Mouse (Mus musculus) Patski (cell line): ENCODE measurements around the gene Cwc25. TPM values are rescaled to one million over a fixed set of nuclear protein-coding genes. Genes with fewer than 3 reads are reported as not detected.

ENCODE experiments used
- ATAC-seq: fragments of 100-300 bp; one replicate; pipeline ENCODE4 v1.8.0; 2021
- CTCF ChIA-PET: fragments of 350-600 bp; sonication (Branson Sonifier 250); formaldehyde crosslinking; loops from one replicate; lab custom pipeline; 2022; ENCODE audit warnings: inconsistent platforms; lab: Charles Lee
- POLR2A ChIA-PET: fragments of 350-600 bp; sonication (Branson Sonifier 250); formaldehyde crosslinking; loops from one replicate; lab custom pipeline; 2022; ENCODE audit warnings: antibody characterized with exemption, inconsistent platforms; lab: Charles Lee
- DNase-seq: peaks from one replicate; pipeline ENCODE4 v3.0.0-alpha.2; 2011; ENCODE audit warnings: low read depth, low spot score
- H3K27me3 ChIP-seq: fragments of 371-371 bp; one replicate; pipeline ENCODE4 v1.5.1; 2021
- CTCF ChIP-seq: fragments of 100-300 bp; IDR thresholded peaks from one replicate; pipeline ENCODE4 v1.5.1; 2021
- in situ Hi-C: fragments of 300-500 bp; cut with MboI; formaldehyde crosslinking; loops from 3 replicates; pipeline ENCODE4 v1.11.1; 2018; ENCODE audit warnings: low pct_unique_long_range_greater_than_20kb, mixed read lengths
- polyA plus RNA-seq: library from polyadenylated mRNA; unstranded; gene quantifications from one replicate; pipeline ENCODE4 v1.2.3, GENCODE M21; 2021

The Cwc25 gene
- polyA plus RNA-seq, 1 experiment from 2014 or later: 20.1 TPM

DNA sequence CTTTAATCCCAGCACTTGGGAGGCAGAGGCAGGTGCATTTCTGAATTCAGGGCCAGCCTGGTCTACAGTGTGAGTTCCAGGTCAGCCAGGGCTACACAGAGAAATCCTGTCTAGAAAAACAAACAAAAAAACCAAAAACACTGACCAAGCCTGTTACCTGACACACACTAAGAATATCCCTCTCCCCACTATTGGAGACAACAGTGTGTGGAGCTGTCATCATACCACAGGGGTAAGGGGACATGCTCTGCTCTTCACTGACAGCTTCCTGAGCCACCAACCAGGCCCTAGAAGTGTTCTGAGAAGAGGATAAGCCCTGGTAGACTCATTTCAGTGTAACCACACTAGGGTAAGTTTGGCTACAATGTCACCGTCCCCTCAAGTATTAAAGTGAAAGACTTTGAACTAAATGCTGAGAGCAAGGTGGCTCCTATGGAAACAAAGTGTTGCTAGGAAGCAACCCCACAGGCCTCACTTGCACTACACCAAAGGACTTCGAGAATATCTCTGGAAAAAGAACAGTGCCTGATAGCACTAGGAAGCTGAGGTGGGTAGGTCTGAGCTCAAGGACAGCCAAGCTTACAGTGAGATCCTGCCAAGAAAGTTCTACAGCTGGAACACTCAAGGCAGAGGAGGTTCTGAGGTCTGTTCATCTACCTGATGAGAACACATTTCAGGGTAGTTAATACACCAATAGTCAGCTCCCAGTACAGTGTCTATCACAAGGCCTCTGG, 13.8 kb upstream of the Cwc25 start:
- ATAC-seq (no peak), DNase-seq (no peak)
- no peak for TF ChIP-seq CTCF
- ChIA-PET CTCF (no interaction called here), POLR2A (interaction anchor here (1.4 kb wide), 1 partner anchor 13 kb away, joined by 6 read pairs; no protein-coding TSS in a partner anchor)
- no peaks in the 10 kb centered on the region for H3K27me3 ChIP-seq
- in situ Hi-C loops: no loop called here

DNA sequence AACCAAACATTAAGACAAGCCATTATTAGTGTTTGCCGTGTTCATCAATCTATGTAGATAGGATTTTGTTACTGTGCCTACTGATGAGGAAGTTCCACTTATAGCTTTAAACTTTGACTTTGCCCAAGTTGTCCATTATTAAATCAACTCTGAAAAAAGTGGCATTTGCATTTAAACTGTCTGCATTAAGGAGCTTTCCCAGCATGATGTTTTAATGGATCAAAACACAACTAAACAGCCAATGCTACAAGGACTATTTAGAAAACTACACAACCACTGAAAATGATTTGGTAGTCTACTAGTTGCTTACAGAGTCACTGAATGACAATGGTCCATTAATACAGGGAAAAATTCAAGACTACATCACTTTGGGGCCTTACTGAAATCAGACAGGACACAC, 12.6 kb upstream of the Cwc25 start:
- CTCF ChIA-PET: no interaction called here
- in situ Hi-C loops: no loop called here
- POLR2A ChIA-PET: interaction anchor here (1.4 kb wide), 1 partner anchor 12 kb away, joined by 6 read pairs; no protein-coding TSS in a partner anchor

DNA sequence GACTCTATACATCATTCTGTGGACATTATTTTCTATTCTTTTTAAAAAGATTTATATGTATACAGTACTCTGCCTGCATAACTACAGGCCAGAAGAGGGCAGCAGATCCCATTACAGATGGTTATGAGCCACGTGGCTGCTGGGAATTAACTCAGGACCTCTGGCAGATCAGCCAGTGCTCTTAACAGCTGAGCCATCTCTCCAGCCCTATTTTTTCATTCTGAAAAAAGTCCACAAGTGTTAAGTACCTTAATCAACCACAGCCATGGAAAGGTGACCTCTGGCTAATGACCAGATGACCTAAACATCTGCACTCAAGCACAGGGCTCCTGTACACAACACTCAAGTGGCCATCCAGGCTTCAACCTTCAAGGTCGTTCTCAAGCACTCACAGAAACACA, 10.8 kb upstream of the Cwc25 start:
- ATAC-seq: no peak
- POLR2A ChIA-PET: no interaction called here

More for the DNA sequence above, 12.6 kb upstream of the Cwc25 start:
- TF ChIP-seq CTCF: no peak
- H3K27me3 ChIP-seq: no peaks in the 10 kb centered on the region
- ATAC-seq: no peak
- no peak for DNase-seq

DNA sequence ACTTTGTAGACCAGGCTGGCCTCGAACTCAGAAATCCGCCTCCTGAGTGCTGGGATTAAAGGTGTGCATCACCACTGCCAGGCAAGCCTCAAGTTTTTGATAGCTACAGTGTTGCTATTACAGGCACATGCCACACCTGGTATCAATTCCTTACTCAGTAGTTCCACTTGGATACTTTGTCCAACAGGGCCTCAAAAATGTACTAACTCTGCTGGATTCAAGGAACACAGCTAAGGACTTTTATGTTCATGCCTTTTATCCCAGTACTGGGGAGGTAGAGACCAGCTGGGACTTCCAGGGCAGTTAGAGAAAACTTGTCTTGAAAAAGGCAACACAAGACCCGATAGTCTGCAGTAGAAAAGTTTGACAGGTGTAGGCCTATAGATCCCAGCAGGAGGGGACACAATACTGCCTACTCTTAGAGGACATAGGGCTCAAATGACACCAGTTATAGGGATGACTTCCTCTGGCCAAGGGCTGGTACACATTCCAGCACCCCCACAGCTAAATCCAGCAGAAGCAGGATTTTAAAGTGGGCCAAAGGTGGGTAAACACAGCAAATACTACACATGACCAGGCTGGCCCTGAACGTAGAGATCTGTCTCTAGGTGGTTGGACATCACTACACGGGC, 10.3 kb upstream of the Cwc25 start:
- TF ChIP-seq CTCF: no peak
- DNase-seq (no peak), ATAC-seq (no peak)
- ChIA-PET CTCF (no interaction called here), POLR2A (no interaction called here)
- in situ Hi-C loops: no loop called here
- no peaks in the 10 kb centered on the region for H3K27me3 ChIP-seq

More for the DNA sequence above, 10.8 kb upstream of the Cwc25 start:
- CTCF ChIA-PET: no interaction called here
- no peak for TF ChIP-seq CTCF
- in situ Hi-C loops: no loop called here
- no peaks in the 10 kb centered on the region for H3K27me3 ChIP-seq
- no peak for DNase-seq

DNA sequence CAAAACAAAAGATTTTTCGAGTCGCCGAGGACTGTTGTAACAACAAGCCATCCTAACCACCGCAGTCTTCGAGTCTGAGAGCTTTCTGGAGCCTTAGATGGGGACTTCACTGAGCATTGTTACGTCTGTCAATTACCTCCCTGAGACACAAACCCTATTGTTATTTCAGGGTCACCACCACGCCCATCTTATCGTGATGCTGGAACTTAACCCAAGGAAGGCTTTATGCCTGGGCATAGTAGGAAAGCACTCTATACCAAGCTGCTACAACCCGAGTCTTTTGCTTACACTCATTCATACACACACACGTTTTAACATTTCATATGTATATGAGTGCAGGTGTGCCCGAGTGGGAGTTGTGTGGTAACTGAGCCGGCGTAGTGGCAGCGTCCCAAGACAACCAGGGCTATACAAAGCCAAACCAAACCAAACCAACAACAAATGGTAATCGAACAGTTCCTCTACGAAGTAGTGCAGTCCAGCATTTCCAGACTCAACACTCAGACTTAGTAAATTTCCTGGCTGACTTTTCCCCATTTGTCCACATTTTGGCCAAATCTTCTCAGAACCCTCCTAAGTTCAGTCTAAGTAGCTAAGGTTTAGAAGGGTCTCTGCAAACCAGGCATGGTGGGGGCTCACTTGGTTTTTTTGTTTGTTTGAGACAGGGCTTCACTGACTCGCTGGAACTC, 9.6 kb upstream of the Cwc25 start, which contains the start of gene 1700001P01Rik:
1700001P01Rik (minus strand) TSS at position 111 of the 689 bp plus-strand sequence.
- in situ Hi-C loops: no loop called here
- DNase-seq (no peak), ATAC-seq (no peak)
- POLR2A ChIA-PET: no interaction called here
- no peak for TF ChIP-seq CTCF
- no peaks in the 10 kb centered on the region for H3K27me3 ChIP-seq
- CTCF ChIA-PET: no interaction called here

DNA sequence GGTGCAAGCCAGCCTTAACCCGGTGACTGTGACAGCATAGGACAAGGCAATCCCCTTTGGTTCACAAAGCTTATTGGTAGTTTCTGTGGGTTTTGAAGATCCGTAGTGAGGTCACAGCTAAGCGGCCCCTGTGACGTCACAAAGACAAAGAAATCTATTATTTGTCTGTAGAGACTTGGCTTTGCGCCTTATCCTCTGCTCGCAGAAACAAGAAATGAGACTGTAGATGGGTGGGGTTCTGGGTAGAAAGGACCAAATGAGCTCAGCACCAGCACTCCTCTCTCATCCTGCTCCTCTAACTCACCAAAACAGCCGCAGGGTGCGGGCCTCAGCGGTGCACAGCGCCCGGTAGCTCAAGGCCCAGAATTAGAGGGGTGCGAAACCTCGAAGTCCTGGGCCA, 8.8 kb upstream of the Cwc25 start:
- no peak for ATAC-seq
- DNase-seq: no peak

DNA sequence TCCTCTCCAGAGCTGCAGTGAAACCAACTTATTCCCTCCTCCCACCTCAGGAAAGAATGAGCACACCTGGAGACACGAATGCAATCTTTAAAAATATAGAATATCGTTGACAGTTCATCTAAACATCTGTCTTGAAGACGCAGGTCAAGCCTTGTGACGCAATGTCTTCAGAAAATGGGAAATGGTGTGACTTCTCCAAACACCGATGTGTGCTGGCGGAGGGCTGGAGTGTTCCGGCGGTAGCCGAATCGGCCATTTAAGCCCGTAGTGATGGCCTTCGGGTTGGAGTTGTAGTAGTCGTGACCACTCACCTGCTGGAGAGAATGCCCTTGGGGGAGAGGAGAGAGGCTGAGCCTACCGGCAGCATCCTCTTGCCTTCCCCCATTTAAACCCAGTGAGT, 5.1 kb upstream of the Cwc25 start:
- no peaks in the 10 kb centered on the region for H3K27me3 ChIP-seq
- ChIA-PET POLR2A (no interaction called here), CTCF (no interaction called here)
- in situ Hi-C loops: no loop called here
- DNase-seq: no peak
- no peak for ATAC-seq
- TF ChIP-seq CTCF: no peak

More for the DNA sequence above, 8.8 kb upstream of the Cwc25 start:
- no peaks in the 10 kb centered on the region for H3K27me3 ChIP-seq
- in situ Hi-C loops: no loop called here
- POLR2A ChIA-PET: interaction anchor here (0.5 to 1.2 kb wide), 2 partner anchors 10 to 136 kb away, joined by 3 read pairs; no protein-coding TSS in a partner anchor
- no peak for TF ChIP-seq CTCF
- CTCF ChIA-PET: no interaction called here

DNA sequence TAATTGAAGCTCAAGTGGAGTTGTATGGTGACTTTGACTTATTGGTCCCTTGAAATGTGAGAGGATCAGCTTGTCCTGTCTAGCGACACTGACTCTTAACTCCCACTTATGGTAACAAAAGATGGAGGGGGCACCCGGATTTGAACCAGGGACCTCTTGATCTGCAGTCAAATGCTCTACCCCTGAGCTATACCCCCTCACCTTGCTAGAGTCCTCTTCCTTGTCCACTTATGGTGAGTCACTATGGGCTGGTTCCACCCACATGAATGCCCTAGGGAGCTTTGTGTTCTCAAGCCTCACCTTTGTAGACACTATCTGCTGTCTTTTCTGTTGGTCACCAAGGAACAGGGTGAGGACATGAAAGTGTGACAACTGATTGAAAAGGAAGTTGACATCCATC, 3.3 kb upstream of the Cwc25 start:
- in situ Hi-C loops: no loop called here
- POLR2A ChIA-PET: interaction anchor here (0.7 to 0.9 kb wide), 2 partner anchors 19 to 236 kb away, joined by 3 to 4 read pairs; no protein-coding TSS in a partner anchor
- CTCF ChIA-PET: no interaction called here
- no peak for ATAC-seq
- TF ChIP-seq CTCF: no peak
- H3K27me3 ChIP-seq: no peaks in the 10 kb centered on the region
- DNase-seq: no peak

DNA sequence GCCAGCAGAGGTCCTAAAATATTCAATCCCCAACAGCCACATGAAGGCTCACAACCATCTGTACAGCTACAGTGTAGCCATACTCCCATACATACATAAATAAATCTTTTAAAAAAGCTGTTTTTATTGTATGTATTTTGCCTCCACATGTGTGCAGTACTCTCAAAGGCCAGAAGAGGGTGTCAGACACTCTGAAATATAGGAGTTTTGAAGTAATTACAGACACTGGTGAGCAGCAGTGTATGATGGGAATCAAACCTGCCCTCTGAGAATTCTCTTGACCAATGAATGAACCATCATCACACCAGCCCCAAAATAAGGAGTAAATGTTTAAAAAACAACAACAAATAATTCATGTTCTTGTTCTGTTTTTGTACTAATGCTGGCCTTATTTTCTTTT, 4.7 kb downstream of the Cwc25 start:
- CTCF ChIA-PET: no interaction called here
- POLR2A ChIA-PET: no interaction called here
- DNase-seq (no peak), ATAC-seq (no peak)
- TF ChIP-seq CTCF: no peak
- in situ Hi-C loops: no loop called here
- H3K27me3 ChIP-seq: no peaks in the 10 kb centered on the region

DNA sequence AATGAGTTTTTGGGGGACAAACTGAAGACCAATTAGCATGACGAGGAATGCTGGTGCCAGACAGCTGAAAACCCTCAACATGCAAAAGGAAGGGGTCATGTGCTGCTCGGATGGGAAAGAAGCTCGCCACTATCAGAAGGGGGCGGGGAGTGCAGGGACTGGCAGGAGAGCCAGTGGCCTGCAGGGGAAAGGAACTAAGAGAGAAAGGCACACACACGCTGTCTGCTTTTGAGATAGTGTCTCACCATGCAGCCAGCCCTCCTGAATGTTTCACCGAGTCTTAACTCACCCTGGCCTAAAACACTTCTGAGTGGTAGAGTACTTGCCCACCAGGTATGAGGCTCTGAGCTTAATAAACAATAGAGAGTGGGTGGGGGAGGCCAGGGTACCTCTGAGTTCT, 7.4 kb downstream of the Cwc25 start:
- POLR2A ChIA-PET: no interaction called here
- no peak for TF ChIP-seq CTCF
- in situ Hi-C loops: no loop called here

More for the DNA sequence above, 7.4 kb downstream of the Cwc25 start:
- ATAC-seq: no peak
- DNase-seq: no peak
- no peaks in the 10 kb centered on the region for H3K27me3 ChIP-seq
- CTCF ChIA-PET: interaction anchor here (0.9 kb wide), 1 partner anchor 8 kb away, joined by 3 read pairs; no protein-coding TSS in a partner anchor
